Mouse (Mus musculus) kidney, embryonic 14.5 days (tissue): Measurements from ENCODE around the gene Taf13. TPM values are rescaled to one million over a fixed set of nuclear protein-coding genes. Genes with fewer than 3 reads are reported as not detected.

Source experiments
- ATAC-seq: fragments of 200-750 bp; cut with Nextera tagmentation; 2 replicates; pipeline ENCODE4 v1.8.0; 2017; ENCODE audit warnings: moderate number of reproducible peaks, mild to moderate bottlenecking, moderate TSS enrichment, moderate library complexity; ENCODE audit not compliant: low FRiP score, low TSS enrichment
- H3K27ac ChIP-seq: fragments of 300-500 bp; sonication (generic); 2 replicates; pipeline ENCODE4 v1.5.1; 2014; ENCODE audit warnings: low read depth, mild to moderate bottlenecking, low read length, moderate library complexity, mixed read lengths
- H3K27me3 ChIP-seq: fragments of 300-500 bp; sonication (generic); 2 replicates; pipeline ENCODE4 v1.6.1; 2014; ENCODE audit warnings: mild to moderate bottlenecking, low read length; ENCODE audit not compliant: control insufficient read depth, insufficient read depth
- H3K36me3 ChIP-seq: fragments of 300-500 bp; sonication (generic); 2 replicates; pipeline ENCODE4 v1.6.1; 2014; ENCODE audit warnings: low read length, mixed read lengths; ENCODE audit not compliant: control insufficient read depth, insufficient read depth
- H3K4me1 ChIP-seq: fragments of 300-500 bp; sonication (generic); 2 replicates; pipeline ENCODE4 v1.6.1; 2014; ENCODE audit warnings: low read length, mixed read lengths; ENCODE audit not compliant: control insufficient read depth, insufficient read depth
- H3K4me2 ChIP-seq: fragments of 300-500 bp; sonication (generic); replicated peaks from 2 replicates; pipeline ENCODE4 v1.6.1; 2014; ENCODE audit warnings: low read depth, mild to moderate bottlenecking, low read length
- H3K4me3 ChIP-seq: fragments of 300-500 bp; sonication (generic); 2 replicates; pipeline ENCODE4 v1.5.1; 2014; ENCODE audit warnings: mild to moderate bottlenecking, low read length
- H3K9ac ChIP-seq: fragments of 300-500 bp; sonication (generic); 2 replicates; pipeline ENCODE4 v1.6.1; 2014; ENCODE audit warnings: low read depth, mild to moderate bottlenecking, low read length, moderate library complexity
- H3K9me3 ChIP-seq: fragments of 300-500 bp; sonication (generic); 2 replicates; pipeline ENCODE4 v1.6.1; 2016; ENCODE audit warnings: low read length; ENCODE audit not compliant: control insufficient read depth
- whole genome bisulfite sequencing: fragments of 180-500 bp; shearing (Covaris S2); extraction: QIAGEN DNeasy Blood & Tissue Kit; methylation state at CpG from one replicate; pipeline ENCODE4 v1.1.7; 2014; 5-methylcytosine and 5-hydroxymethylcytosine counted together
- microRNA-seq: library from miRNA; unstranded; fragments of <30 nt; microRNA quantifications from one replicate; pipeline ENCODE4, GENCODE M21; 2016
- polyA plus RNA-seq: library from polyadenylated mRNA; unstranded; fragments of >200 nt; fragmentation: Nextera tagmentation; extraction: Ambion mirVana; gene quantifications from 2 replicates; pipeline ENCODE4 v1.2.1, GENCODE M21; 2014

Gene Taf13
- polyA plus RNA-seq, 1 experiment from 2014 or later = 35.1 TPM

GRCm38 (mm10) chr3:108608906-108609305 lies 37.4 kb downstream of the Taf13 start:
- Histone ChIP-seq H3K27me3 (no peaks in the 10 kb centered on the region), H3K27ac (no peak overlapping the region), H3K9ac (no peak overlapping the region), H3K9me3 (no peaks in the 10 kb centered on the region), H3K36me3 (no peaks in the 10 kb centered on the region), H3K4me3 (no peak overlapping the region), H3K4me2 (no peak overlapping the region), H3K4me1 (no peaks in the 10 kb centered on the region)
- WGBS = 59% methylated on average over 3 of the region's 3 CpGs
- ATAC-seq = no peak

Small RNA genes lying within 50 kb of the gene (microRNA-seq; reads per million reads assigned to microRNA genes)
- not detected for gene Gm22860

Other genes with a start within 250 kb of the Taf13 start
- gene Mybphl, start 206.8 kb upstream of the Taf13 start, polyA plus RNA-seq = not detected in 2 replicates
- 48.9 and 51.4 TPM in 2 replicates for gene Psrc1, start 187.9 kb upstream of the Taf13 start, polyA plus RNA-seq
- 22.1 and 27.9 TPM in 2 replicates for gene Celsr2, start 156.1 kb upstream of the Taf13 start, polyA plus RNA-seq
- gene Sars, start 126.5 kb upstream of the Taf13 start, polyA plus RNA-seq = 106 and 120 TPM in 2 replicates
- gene 1700013F07Rik, start 37.5 kb upstream of the Taf13 start, polyA plus RNA-seq = not detected in 2 replicates
- 0.59 and 2.0 TPM in 2 replicates for gene 5330417C22Rik, start 35.2 kb upstream of the Taf13 start, polyA plus RNA-seq
- gene Tmem167b, start 9.2 kb upstream of the Taf13 start, polyA plus RNA-seq = 20.4 and 32.7 TPM in 2 replicates
- gene Wdr47, start 19.6 kb downstream of the Taf13 start, polyA plus RNA-seq = 4.7 and 8.5 TPM in 2 replicates
- gene Clcc1, start 82.2 kb downstream of the Taf13 start, polyA plus RNA-seq = 46.5 and 64.3 TPM in 2 replicates
- gene Gpsm2, start 150.6 kb downstream of the Taf13 start, polyA plus RNA-seq = 25.3 and 52.4 TPM in 2 replicates
- 0.14 TPM in 1 of 2 replicates, not detected in the other for gene Aknad1, start 168.0 kb downstream of the Taf13 start, polyA plus RNA-seq